Mouse (Mus musculus): ENCODE measurements at regions not wholly inside any gene's neighbourhood (a gene's known extent, or its start where the extent isn't known, plus 50 kb on each side); places are given as distances from the start of the nearest gene placed in this dataset.

- no peak for TF ChIP-seq EP300 (optimal IDR thresholded peaks at IDR 0.05)
- TF ChIP-seq CTCF (IDR thresholded peaks at IDR 0.05; ENCODE audit: low read depth) = no peak
- no peak for DNase-seq (ENCODE audit: low spot score)
- no peaks in the 10 kb centered on the region for H3K9me3 ChIP-seq (ENCODE audit: control insufficient read depth, low read length)
- H3K9ac ChIP-seq (ENCODE audit: low read length) = no peak overlapping the region
- no peak for ATAC-seq (ENCODE audit: low FRiP score, low TSS enrichment)
- H3K27ac ChIP-seq (replicated peaks) = no peak overlapping the region
- H3K4me3 ChIP-seq (ENCODE audit: low read depth, low read length) = no peak overlapping the region
- no peak overlapping the region for H3K4me2 ChIP-seq (replicated peaks; ENCODE audit: low read depth)
- no peaks in the 10 kb centered on the region for H3K36me3 ChIP-seq (ENCODE audit: control insufficient read depth, insufficient read depth, low read length)
- 57% methylated on average over 1 of the region's 5 CpGs for WGBS
- H3K4me1 ChIP-seq (replicated peaks; ENCODE audit: control insufficient read depth, insufficient read depth) = no peaks in the 10 kb centered on the region
- no peaks in the 10 kb centered on the region for H3K27me3 ChIP-seq (ENCODE audit: control insufficient read depth, insufficient read depth, low read length)
Measured at GRCm38 (mm10) chr2:81714716-81715115, 338.3 kb upstream of the Zfp804a start.

GRCm38 (mm10) chr2:81733484-81733883, 319.5 kb upstream of the Zfp804a start:
- Histone ChIP-seq H3K36me3 (ENCODE audit: control insufficient read depth, insufficient read depth, low read length) (no peaks in the 10 kb centered on the region), H3K4me1 (replicated peaks; ENCODE audit: control insufficient read depth, insufficient read depth) (no peaks in the 10 kb centered on the region), H3K27me3 (ENCODE audit: control insufficient read depth, insufficient read depth, low read length) (no peaks in the 10 kb centered on the region), H3K4me2 (replicated peaks; ENCODE audit: low read depth) (no peak overlapping the region), H3K4me3 (ENCODE audit: low read depth, low read length) (no peak overlapping the region), H3K9me3 (ENCODE audit: control insufficient read depth, low read length) (no peaks in the 10 kb centered on the region), H3K27ac (replicated peaks) (no peak overlapping the region), H3K9ac (ENCODE audit: low read length) (no peak overlapping the region)
- no peak for TF ChIP-seq CTCF (IDR thresholded peaks at IDR 0.05; ENCODE audit: low read depth)
- TF ChIP-seq EP300 (optimal IDR thresholded peaks at IDR 0.05) = no peak
- WGBS = 68% methylated on average over 2 of the region's 2 CpGs
- DNase-seq (ENCODE audit: low spot score) = no peak
- no peak for ATAC-seq (ENCODE audit: low FRiP score, low TSS enrichment)

- Histone ChIP-seq H3K36me3 (ENCODE audit: control insufficient read depth, insufficient read depth, low read length) (no peaks in the 10 kb centered on the region), H3K9ac (ENCODE audit: low read length) (no peak overlapping the region), H3K27me3 (ENCODE audit: control insufficient read depth, insufficient read depth, low read length) (no peaks in the 10 kb centered on the region), H3K4me1 (replicated peaks; ENCODE audit: control insufficient read depth, insufficient read depth) (no peaks in the 10 kb centered on the region), H3K4me3 (ENCODE audit: low read depth, low read length) (no peak overlapping the region), H3K9me3 (ENCODE audit: control insufficient read depth, low read length) (no peaks in the 10 kb centered on the region), H3K27ac (replicated peaks) (no peak overlapping the region), H3K4me2 (replicated peaks; ENCODE audit: low read depth) (no peak overlapping the region)
- no peak for DNase-seq (ENCODE audit: low spot score)
- no peak for ATAC-seq (ENCODE audit: low FRiP score, low TSS enrichment)
- TF ChIP-seq CTCF (IDR thresholded peaks at IDR 0.05; ENCODE audit: low read depth) (no peak), EP300 (optimal IDR thresholded peaks at IDR 0.05) (no peak)
- WGBS = 76% methylated on average over 4 of the region's 4 CpGs
Measured at GRCm38 (mm10) chr2:81734031-81734430, 319.0 kb upstream of the Zfp804a start.

- no peaks in the 10 kb centered on the region for H3K27me3 ChIP-seq (ENCODE audit: control insufficient read depth, insufficient read depth, low read length)
- 42% methylated on average over 2 of the region's 2 CpGs for WGBS
- H3K9me3 ChIP-seq (ENCODE audit: control insufficient read depth, low read length) = no peaks in the 10 kb centered on the region
- no peak overlapping the region for H3K9ac ChIP-seq (ENCODE audit: low read length)
- no peak for TF ChIP-seq CTCF (IDR thresholded peaks at IDR 0.05; ENCODE audit: low read depth)
- no peak for TF ChIP-seq EP300 (optimal IDR thresholded peaks at IDR 0.05)
- no peak overlapping the region for H3K27ac ChIP-seq (replicated peaks)
- no peak overlapping the region for H3K4me2 ChIP-seq (replicated peaks; ENCODE audit: low read depth)
- H3K4me3 ChIP-seq (ENCODE audit: low read depth, low read length) = no peak overlapping the region
- H3K36me3 ChIP-seq (ENCODE audit: control insufficient read depth, insufficient read depth, low read length) = no peaks in the 10 kb centered on the region
- DNase-seq (ENCODE audit: low spot score) (no peak), ATAC-seq (ENCODE audit: low FRiP score, low TSS enrichment) (peak; percentile 47; the same call in 1 of the 2 replicates)
- H3K4me1 ChIP-seq (replicated peaks; ENCODE audit: control insufficient read depth, insufficient read depth) = no peaks in the 10 kb centered on the region
Measured at GRCm38 (mm10) chr2:81765778-81766177, 287.2 kb upstream of the Zfp804a start.

DNA sequence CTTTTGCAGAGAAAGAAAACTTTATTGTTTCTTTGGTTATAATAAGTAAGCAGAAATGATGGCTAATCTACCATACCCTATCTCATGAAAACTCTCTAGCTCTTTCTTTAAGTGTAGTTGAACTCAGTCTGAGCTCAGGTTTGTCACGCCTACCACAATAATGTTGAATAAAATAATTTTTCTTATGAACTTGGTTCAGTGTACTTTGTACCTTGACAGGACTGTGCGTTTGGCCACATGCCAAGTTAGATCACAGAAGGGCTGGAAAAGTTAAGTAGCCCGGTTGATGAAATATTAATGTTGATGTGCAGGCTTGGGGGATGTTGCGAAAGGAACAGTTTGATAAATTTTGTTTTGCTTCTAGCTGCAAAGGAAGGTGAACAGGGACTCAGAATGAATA, 270.0 kb upstream of the Zfp804a start:
- DNase-seq (ENCODE audit: low spot score) = peak; percentile 26
- Histone ChIP-seq H3K4me2 (replicated peaks; ENCODE audit: low read depth) (no peak overlapping the region), H3K4me3 (ENCODE audit: low read depth, low read length) (no peak overlapping the region), H3K4me1 (replicated peaks; ENCODE audit: control insufficient read depth, insufficient read depth) (no peaks in the 10 kb centered on the region), H3K27ac (replicated peaks) (no peak overlapping the region), H3K9ac (ENCODE audit: low read length) (no peak overlapping the region), H3K27me3 (ENCODE audit: control insufficient read depth, insufficient read depth, low read length) (no peaks in the 10 kb centered on the region), H3K9me3 (ENCODE audit: control insufficient read depth, low read length) (no peaks in the 10 kb centered on the region), H3K36me3 (ENCODE audit: control insufficient read depth, insufficient read depth, low read length) (no peaks in the 10 kb centered on the region)
- no peak for ATAC-seq (ENCODE audit: low FRiP score, low TSS enrichment)
- WGBS = 26% methylated on average over 4 of the region's 4 CpGs
- TF ChIP-seq EP300 (optimal IDR thresholded peaks at IDR 0.05) = no peak
- TF ChIP-seq CTCF (IDR thresholded peaks at IDR 0.05; ENCODE audit: low read depth) = no peak

All from stomach, postnatal 0 days (tissue).